Mouse (Mus musculus): ENCODE measurements at regions not wholly inside any gene's neighbourhood (a gene's known extent, or its start where the extent isn't known, plus 50 kb on each side); places are given as distances from the start of the nearest gene placed in this dataset.

- no peak for DNase-seq
- Histone ChIP-seq H3K4me1 (ENCODE audit: control insufficient read depth, insufficient read depth, low read length) (no peaks in the 10 kb centered on the region), H3K4me3 (no peak overlapping the region), H3K9ac (ENCODE audit: low read depth, low read length) (no peak overlapping the region), H3K36me3 (ENCODE audit: control insufficient read depth, insufficient read depth, low read length) (no peaks in the 10 kb centered on the region; the same call in 1 of the 2 replicates), H3K79me2 (replicated peaks; ENCODE audit: control insufficient read depth, insufficient read depth, low read length) (no peaks in the 10 kb centered on the region), H3K27ac (no peak overlapping the region), H3K27me3 (ENCODE audit: control insufficient read depth, insufficient read depth, low read length) (no peaks in the 10 kb centered on the region; the same call in 1 of the 2 replicates)
- no peak for TF ChIP-seq EP300 (IDR thresholded peaks at IDR 0.05; ENCODE audit: insufficient read depth, low read depth, low read length)
- TF ChIP-seq CTCF (IDR thresholded peaks at IDR 0.05), result no peak
- TF ChIP-seq POLR2A (IDR thresholded peaks at IDR 0.05; ENCODE audit: insufficient read depth, low read depth, low read length), result no peak
- 80% methylated on average over 1 of the region's 1 CpGs for WGBS
- intact Hi-C loops (cut with DNase I), result no loop called here
Observed at GRCm38 (mm10) chr4:81508776-81509175, 66.2 kb upstream of the Mpdz start.

- Histone ChIP-seq H3K4me3 (no peak overlapping the region), H3K4me1 (ENCODE audit: control insufficient read depth, insufficient read depth, low read length) (no peaks in the 10 kb centered on the region), H3K27me3 (ENCODE audit: control insufficient read depth, insufficient read depth, low read length) (no peaks in the 10 kb centered on the region; the same call in 1 of the 2 replicates), H3K79me2 (replicated peaks; ENCODE audit: control insufficient read depth, insufficient read depth, low read length) (no peaks in the 10 kb centered on the region), H3K27ac (no peak overlapping the region), H3K9ac (ENCODE audit: low read depth, low read length) (no peak overlapping the region), H3K36me3 (ENCODE audit: control insufficient read depth, insufficient read depth, low read length) (no peaks in the 10 kb centered on the region)
- intact Hi-C loops (cut with DNase I), result no loop called here
- no peak for DNase-seq
- 88% methylated on average over 5 of the region's 5 CpGs for WGBS
- TF ChIP-seq CTCF (IDR thresholded peaks at IDR 0.05), result no peak
Observed at GRCm38 (mm10) chr4:81506841-81507240, 64.2 kb upstream of the Mpdz start.

- no peaks in the 10 kb centered on the region; the same call in 1 of the 2 replicates for H3K27me3 ChIP-seq (ENCODE audit: control insufficient read depth, insufficient read depth, low read length)
- H3K4me1 ChIP-seq (ENCODE audit: control insufficient read depth, insufficient read depth, low read length), result no peaks in the 10 kb centered on the region
- H3K27ac ChIP-seq, result no peak overlapping the region
- TF ChIP-seq POLR2A (IDR thresholded peaks at IDR 0.05; ENCODE audit: insufficient read depth, low read depth, low read length) (no peak), EP300 (IDR thresholded peaks at IDR 0.05; ENCODE audit: insufficient read depth, low read depth, low read length) (no peak), CTCF (IDR thresholded peaks at IDR 0.05) (no peak)
- DNase-seq, result no peak
- H3K36me3 ChIP-seq (ENCODE audit: control insufficient read depth, insufficient read depth, low read length), result no peaks in the 10 kb centered on the region
- H3K79me2 ChIP-seq (replicated peaks; ENCODE audit: control insufficient read depth, insufficient read depth, low read length), result no peaks in the 10 kb centered on the region
- H3K9ac ChIP-seq (ENCODE audit: low read depth, low read length), result no peak overlapping the region
- intact Hi-C loops (cut with DNase I), result no loop called here
- no peak overlapping the region for H3K4me3 ChIP-seq
- 95% methylated on average over 6 of the region's 6 CpGs for WGBS
Observed at GRCm38 (mm10) chr4:81506306-81506705, 63.7 kb upstream of the Mpdz start.

GRCm38 (mm10) chr4:81505096-81505495 is 62.5 kb upstream of the Mpdz start:
- intact Hi-C loops (cut with DNase I), result no loop called here
- WGBS, result 81% methylated on average over 3 of the region's 3 CpGs
- H3K4me1 ChIP-seq (ENCODE audit: control insufficient read depth, insufficient read depth, low read length), result no peaks in the 10 kb centered on the region
- TF ChIP-seq CTCF (IDR thresholded peaks at IDR 0.05) (no peak), EP300 (IDR thresholded peaks at IDR 0.05; ENCODE audit: insufficient read depth, low read depth, low read length) (no peak)
- no peaks in the 10 kb centered on the region for H3K36me3 ChIP-seq (ENCODE audit: control insufficient read depth, insufficient read depth, low read length)
- no peak overlapping the region for H3K4me3 ChIP-seq
- H3K9ac ChIP-seq (ENCODE audit: low read depth, low read length), result no peak overlapping the region
- H3K27me3 ChIP-seq (ENCODE audit: control insufficient read depth, insufficient read depth, low read length), result no peaks in the 10 kb centered on the region
- DNase-seq, result no peak
- H3K27ac ChIP-seq, result no peak overlapping the region
- no peaks in the 10 kb centered on the region for H3K79me2 ChIP-seq (replicated peaks; ENCODE audit: control insufficient read depth, insufficient read depth, low read length)

- Histone ChIP-seq H3K4me3 (no peak overlapping the region), H3K27ac (no peak overlapping the region), H3K9ac (ENCODE audit: low read depth, low read length) (no peak overlapping the region), H3K36me3 (ENCODE audit: control insufficient read depth, insufficient read depth, low read length) (no peaks in the 10 kb centered on the region), H3K27me3 (ENCODE audit: control insufficient read depth, insufficient read depth, low read length) (no peaks in the 10 kb centered on the region), H3K4me1 (ENCODE audit: control insufficient read depth, insufficient read depth, low read length) (no peaks in the 10 kb centered on the region), H3K79me2 (replicated peaks; ENCODE audit: control insufficient read depth, insufficient read depth, low read length) (no peaks in the 10 kb centered on the region)
- DNase-seq, result no peak
- 65% methylated on average over 5 of the region's 5 CpGs for WGBS
- intact Hi-C loops (cut with DNase I), result no loop called here
- TF ChIP-seq POLR2A (IDR thresholded peaks at IDR 0.05; ENCODE audit: insufficient read depth, low read depth, low read length) (no peak), EP300 (IDR thresholded peaks at IDR 0.05; ENCODE audit: insufficient read depth, low read depth, low read length) (no peak), CTCF (IDR thresholded peaks at IDR 0.05) (no peak)
Observed at GRCm38 (mm10) chr4:81503941-81504340, 61.3 kb upstream of the Mpdz start.

GRCm38 (mm10) chr4:81501802-81502201 is 59.2 kb upstream of the Mpdz start:
- WGBS, result 77% methylated on average over 5 of the region's 5 CpGs
- Histone ChIP-seq H3K27ac (no peak overlapping the region), H3K9ac (ENCODE audit: low read depth, low read length) (no peak overlapping the region), H3K4me3 (no peak overlapping the region), H3K79me2 (replicated peaks; ENCODE audit: control insufficient read depth, insufficient read depth, low read length) (no peaks in the 10 kb centered on the region), H3K27me3 (ENCODE audit: control insufficient read depth, insufficient read depth, low read length) (no peaks in the 10 kb centered on the region), H3K36me3 (ENCODE audit: control insufficient read depth, insufficient read depth, low read length) (no peaks in the 10 kb centered on the region), H3K4me1 (ENCODE audit: control insufficient read depth, insufficient read depth, low read length) (no peaks in the 10 kb centered on the region)
- no peak for DNase-seq
- intact Hi-C loops (cut with DNase I), result no loop called here
- TF ChIP-seq EP300 (IDR thresholded peaks at IDR 0.05; ENCODE audit: insufficient read depth, low read depth, low read length) (no peak), CTCF (IDR thresholded peaks at IDR 0.05) (no peak), POLR2A (IDR thresholded peaks at IDR 0.05; ENCODE audit: insufficient read depth, low read depth, low read length) (no peak)
